Mouse (Mus musculus): ENCODE results near the gene Ak5.

DNA sequence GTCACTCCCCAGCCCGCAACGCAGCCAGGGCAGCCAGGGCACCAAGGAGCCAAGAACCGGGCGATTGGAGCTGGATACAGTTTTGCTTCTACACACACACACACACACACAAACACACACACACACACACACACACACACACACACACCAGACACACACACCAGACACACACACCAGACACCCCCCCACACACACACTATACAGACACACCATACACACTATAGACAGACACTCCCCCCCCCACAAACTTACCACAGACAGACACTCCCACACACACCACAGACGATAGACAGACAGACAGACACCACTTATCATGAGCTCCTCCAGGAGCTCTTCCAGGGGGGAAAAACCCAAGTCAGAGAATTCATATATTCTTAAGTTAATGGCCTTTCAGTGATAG is at the start of gene Ak5:
- no peak for TF ChIP-seq POLR2A (IDR thresholded peaks at IDR 0.05; ENCODE audit: low read depth, low read length)
- TF ChIP-seq CTCF (conservative IDR thresholded peaks at IDR 0.05; ENCODE audit: insufficient read depth, insufficient read length, low read depth, low read length), result no peak
